Mouse (Mus musculus) hindbrain, embryonic 14.5 days (tissue): ENCODE measurements at regions not wholly inside any gene's neighbourhood (a gene's known extent, or its start where the extent isn't known, plus 50 kb on each side); places are given as distances from the start of the nearest gene placed in this dataset.

Experiments
- ATAC-seq: fragments of 200-750 bp; cut with Nextera tagmentation; 2 replicates; pipeline ENCODE4 v1.8.0; 2017; ENCODE audit warnings: moderate number of reproducible peaks, mild to moderate bottlenecking, moderate TSS enrichment, moderate library complexity; ENCODE audit not compliant: low FRiP score
- DNase-seq: peaks from one replicate; pipeline ENCODE4 v3.0.0-alpha.2; 2015; ENCODE audit warnings: low spot score
- H3K27ac ChIP-seq: fragments of 300-500 bp; sonication (generic); 2 replicates; pipeline ENCODE4 v1.5.1; 2014; ENCODE audit warnings: mild to moderate bottlenecking, moderate library complexity
- H3K27me3 ChIP-seq: fragments of 300-500 bp; sonication (generic); 2 replicates; pipeline ENCODE4 v1.6.1; 2014; ENCODE audit warnings: mild to moderate bottlenecking, low read length, mixed read lengths; ENCODE audit not compliant: control insufficient read depth, insufficient read depth
- H3K36me3 ChIP-seq: fragments of 300-500 bp; sonication (generic); replicated peaks from 2 replicates; pipeline ENCODE4 v1.6.1; 2014; ENCODE audit not compliant: control insufficient read depth, insufficient read depth
- H3K4me1 ChIP-seq: fragments of 300-500 bp; sonication (generic); replicated peaks from 2 replicates; pipeline ENCODE4 v1.6.1; 2014; ENCODE audit warnings: antibody characterized with exemption, low read length, mixed read lengths; ENCODE audit not compliant: control insufficient read depth, insufficient read depth
- H3K4me2 ChIP-seq: fragments of 300-500 bp; sonication (generic); replicated peaks from 2 replicates; pipeline ENCODE4 v1.6.1; 2014; ENCODE audit warnings: mild to moderate bottlenecking, moderate library complexity
- H3K4me3 ChIP-seq: fragments of 300-500 bp; sonication (generic); replicated peaks from 2 replicates; pipeline ENCODE4 v1.5.1; 2014; ENCODE audit warnings: mild to moderate bottlenecking, low read length
- H3K9ac ChIP-seq: fragments of 300-500 bp; sonication (generic); 2 replicates; pipeline ENCODE4 v1.6.1; 2014
- H3K9me3 ChIP-seq: fragments of 300-500 bp; sonication (generic); 2 replicates; pipeline ENCODE4 v1.6.1; 2016; ENCODE audit warnings: low read length; ENCODE audit not compliant: control insufficient read depth
- WGBS: fragments of 180-500 bp; shearing (Covaris S2); extraction: QIAGEN DNeasy Blood & Tissue Kit; methylation state at CpG from one replicate; pipeline ENCODE4 v1.1.7; 2014; 5-methylcytosine and 5-hydroxymethylcytosine counted together

- DNase-seq (no peak), ATAC-seq (no peak)
- WGBS: 83% methylated on average over 2 of the region's 2 CpGs
- Histone ChIP-seq H3K4me1 (no peaks in the 10 kb centered on the region), H3K4me3 (no peak overlapping the region), H3K4me2 (no peak overlapping the region), H3K27me3 (no peaks in the 10 kb centered on the region), H3K27ac (no peak overlapping the region), H3K36me3 (no peaks in the 10 kb centered on the region), H3K9me3 (no peaks in the 10 kb centered on the region), H3K9ac (no peak overlapping the region)
These were observed 129.9 kb downstream of the Ndufa10 start for GRCm38 (mm10) chr1:92343768-92344167.

- 92% methylated on average over 5 of the region's 5 CpGs for WGBS
- no peak for DNase-seq
- H3K9ac ChIP-seq: no peak overlapping the region
These were observed 130.5 kb downstream of the Ndufa10 start for GRCm38 (mm10) chr1:92343161-92343598.

GRCm38 (mm10) chr1:92341846-92342540 is 131.7 kb downstream of the Ndufa10 start:
- no peak overlapping the region for H3K4me3 ChIP-seq
- no peak for DNase-seq
- H3K4me1 ChIP-seq: no peaks in the 10 kb centered on the region
- H3K9me3 ChIP-seq: no peaks in the 10 kb centered on the region
- WGBS: 89% methylated on average over 12 of the region's 12 CpGs
- no peak overlapping the region for H3K9ac ChIP-seq
- ATAC-seq: no peak
- no peaks in the 10 kb centered on the region for H3K36me3 ChIP-seq
- no peak overlapping the region for H3K4me2 ChIP-seq
- no peak overlapping the region for H3K27ac ChIP-seq
- no peaks in the 10 kb centered on the region for H3K27me3 ChIP-seq

More at GRCm38 (mm10) chr1:92343161-92343598, 130.5 kb downstream of the Ndufa10 start:
- Histone ChIP-seq H3K4me1 (no peaks in the 10 kb centered on the region), H3K27me3 (no peaks in the 10 kb centered on the region), H3K27ac (no peak overlapping the region), H3K4me3 (no peak overlapping the region), H3K4me2 (no peak overlapping the region), H3K9me3 (no peaks in the 10 kb centered on the region), H3K36me3 (no peaks in the 10 kb centered on the region)
- no peak for ATAC-seq

GRCm38 (mm10) chr1:92340644-92341043 is 133.0 kb downstream of the Ndufa10 start:
- ATAC-seq (no peak), DNase-seq (no peak)
- no peaks in the 10 kb centered on the region for H3K36me3 ChIP-seq
- WGBS: 87% methylated on average over 7 of the region's 7 CpGs
- H3K4me2 ChIP-seq: no peak overlapping the region
- H3K27me3 ChIP-seq: no peaks in the 10 kb centered on the region
- no peak overlapping the region for H3K27ac ChIP-seq
- H3K4me3 ChIP-seq: no peak overlapping the region
- no peaks in the 10 kb centered on the region for H3K4me1 ChIP-seq
- H3K9ac ChIP-seq: no peak overlapping the region
- no peaks in the 10 kb centered on the region for H3K9me3 ChIP-seq

- Histone ChIP-seq H3K4me3 (no peak overlapping the region), H3K27ac (no peak overlapping the region), H3K4me1 (no peaks in the 10 kb centered on the region), H3K4me2 (no peak overlapping the region), H3K27me3 (no peaks in the 10 kb centered on the region), H3K9ac (no peak overlapping the region), H3K36me3 (no peaks in the 10 kb centered on the region), H3K9me3 (no peaks in the 10 kb centered on the region)
- DNase-seq: no peak
- WGBS: 95% methylated on average over 1 of the region's 1 CpGs
- no peak for ATAC-seq
These were observed 135.1 kb downstream of the Ndufa10 start for GRCm38 (mm10) chr1:92338589-92338988.

- H3K27me3 ChIP-seq: no peaks in the 10 kb centered on the region
- H3K4me3 ChIP-seq: no peak overlapping the region
- WGBS: 84% methylated on average over 8 of the region's 8 CpGs
- H3K36me3 ChIP-seq: no peaks in the 10 kb centered on the region
- no peak overlapping the region for H3K27ac ChIP-seq
- ATAC-seq (no peak), DNase-seq (no peak)
- no peak overlapping the region for H3K9ac ChIP-seq
- H3K4me1 ChIP-seq: no peaks in the 10 kb centered on the region
- H3K4me2 ChIP-seq: no peak overlapping the region
- no peaks in the 10 kb centered on the region for H3K9me3 ChIP-seq
These were observed 136.2 kb downstream of the Ndufa10 start for GRCm38 (mm10) chr1:92337450-92337849.

- Histone ChIP-seq H3K4me3 (no peak overlapping the region), H3K27me3 (no peaks in the 10 kb centered on the region), H3K4me2 (no peak overlapping the region), H3K9me3 (no peaks in the 10 kb centered on the region), H3K9ac (no peak overlapping the region), H3K27ac (no peak overlapping the region), H3K36me3 (no peaks in the 10 kb centered on the region), H3K4me1 (no peaks in the 10 kb centered on the region)
- DNase-seq (no peak), ATAC-seq (no peak)
- 73% methylated on average over 7 of the region's 7 CpGs for WGBS
These were observed 136.7 kb upstream of the Hdac4 start for GRCm38 (mm10) chr1:92332248-92332584.

- Histone ChIP-seq H3K4me2 (no peak overlapping the region), H3K9ac (no peak overlapping the region), H3K27ac (no peak overlapping the region), H3K27me3 (no peaks in the 10 kb centered on the region), H3K4me3 (no peak overlapping the region), H3K36me3 (no peaks in the 10 kb centered on the region), H3K9me3 (no peaks in the 10 kb centered on the region), H3K4me1 (no peaks in the 10 kb centered on the region)
- WGBS: 79% methylated on average over 5 of the region's 5 CpGs
- ATAC-seq (no peak), DNase-seq (no peak)
These were observed 136.2 kb upstream of the Hdac4 start for GRCm38 (mm10) chr1:92331559-92332247.

GRCm38 (mm10) chr1:92330181-92330580 is 134.7 kb upstream of the Hdac4 start:
- Histone ChIP-seq H3K9ac (no peak overlapping the region), H3K36me3 (no peaks in the 10 kb centered on the region), H3K9me3 (no peaks in the 10 kb centered on the region), H3K4me3 (no peak overlapping the region), H3K4me2 (no peak overlapping the region), H3K4me1 (no peaks in the 10 kb centered on the region), H3K27ac (no peak overlapping the region), H3K27me3 (no peaks in the 10 kb centered on the region)
- 83% methylated on average over 5 of the region's 5 CpGs for WGBS
- DNase-seq (no peak), ATAC-seq (no peak)
